Mouse (Mus musculus) olfactory bulb, adult 2 months (tissue): ENCODE measurements around the gene Gm8978. TPM values are rescaled to one million over a fixed set of nuclear protein-coding genes. Genes with fewer than 3 reads are reported as not detected.
"Not testable (repeated sequence)": the region's sequence is repeated elsewhere in the genome, so short reads cannot be mapped to it uniquely, and the experiment has no call there.

Source experiments
- H3K27ac ChIP-seq: fragments of 200-500 bp; 2 replicates; pipeline ENCODE4 v1.5.1; 2012; ENCODE audit warnings: low read depth, low read length; ENCODE audit not compliant: insufficient read depth
- H3K4me1 ChIP-seq: fragments of 200-500 bp; 2 replicates; pipeline ENCODE4 v1.6.1; 2012; ENCODE audit warnings: low read length; ENCODE audit not compliant: control insufficient read depth, insufficient read depth
- H3K4me3 ChIP-seq: fragments of 200-500 bp; 2 replicates; pipeline ENCODE4 v1.5.1; 2012; ENCODE audit warnings: mild to moderate bottlenecking, low read depth, low read length, moderate library complexity; ENCODE audit not compliant: insufficient read depth
- WGBS: fragments of 180-500 bp; shearing (Covaris S2); methylation state at CpG from one replicate; pipeline ENCODE4 v1.1.7; 2018; 5-methylcytosine and 5-hydroxymethylcytosine counted together
- polyA plus RNA-seq: library from polyadenylated mRNA; stranded (reverse); fragments of >200 nt; gene quantifications from 2 replicates; pipeline ENCODE4 v1.2.4, GENCODE M21; 2012; ENCODE audit warnings: low replicate concordance; ENCODE audit not compliant: missing spikeins, insufficient read depth, insufficient read length

The Gm8978 gene
- not detected in 2 replicates for polyA plus RNA-seq

- H3K4me3 ChIP-seq, H3K27ac ChIP-seq, H3K4me1 ChIP-seq: not testable (repeated sequence)
Observed at GRCm38 (mm10) chr19:33625152-33625551, at the start of gene Gm8978. Gene Gm8978, minus strand, starts transcription at chr19:33625252.

- H3K4me3 ChIP-seq, result peak overlapping the region; percentile 56
- WGBS, result 3% methylated on average over 10 of the region's 38 CpGs
- H3K27ac ChIP-seq, H3K4me1 ChIP-seq: not testable (repeated sequence)
Observed at GRCm38 (mm10) chr19:33589626-33590302, 35.3 kb downstream of the Gm8978 start.

DNA sequence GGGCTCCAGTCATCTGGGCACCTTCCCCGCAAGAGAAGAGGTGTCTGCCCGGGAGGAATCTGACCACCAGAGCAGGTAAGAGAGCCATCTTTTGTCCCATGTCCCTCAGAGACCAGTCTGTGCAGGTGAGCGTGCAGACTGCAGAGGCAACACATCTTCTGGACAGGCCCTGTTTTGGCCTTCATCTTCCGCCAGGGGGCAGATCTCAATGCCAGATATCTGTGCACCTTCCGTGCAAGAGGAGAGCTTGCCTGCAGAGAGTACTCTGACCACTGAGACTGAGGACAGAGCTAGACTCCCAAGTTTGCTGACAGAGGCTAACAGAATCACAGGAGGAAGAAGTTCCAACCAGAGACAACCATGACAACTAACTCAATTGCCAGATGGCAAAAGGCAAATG lies 56.5 kb downstream of the Gm8978 start:
- not testable (repeated sequence) for H3K27ac ChIP-seq, H3K4me3 ChIP-seq, H3K4me1 ChIP-seq
- WGBS, result 92% methylated on average over 5 of the region's 5 CpGs

Other genes with a start within 250 kb of the Gm8978 start
- not detected in 2 replicates for gene Rnls, start 233.0 kb downstream of the Gm8978 start, polyA plus RNA-seq
- not detected in 2 replicates for gene Lipo4, start 107.5 kb downstream of the Gm8978 start, polyA plus RNA-seq
- gene Lipo2, start 126.1 kb upstream of the Gm8978 start, polyA plus RNA-seq, result not detected in 2 replicates
- gene Lipo3, start 136.7 kb upstream of the Gm8978 start, polyA plus RNA-seq, result not detected in 2 replicates
- not detected in 2 replicates for gene Lipo1, start 162.2 kb upstream of the Gm8978 start, polyA plus RNA-seq